Mouse (Mus musculus) myocyte (in vitro differentiated cells): ENCODE data around the gene Chrm2. TPM values are rescaled to one million over a fixed set of nuclear protein-coding genes. Genes with fewer than 3 reads are reported as not detected.

Experiments used
- H3K27me3 ChIP-seq: one replicate; pipeline ENCODE4 v1.6.1; 2011; ENCODE audit not compliant: control insufficient read depth, insufficient read depth, insufficient read length
- H3K36me3 ChIP-seq: one replicate; pipeline ENCODE4 v1.6.1; 2011; ENCODE audit not compliant: control insufficient read depth, insufficient read depth
- H3K4me2 ChIP-seq: one replicate; pipeline ENCODE4 v1.6.1; 2011; ENCODE audit warnings: low read depth, control low read depth
- H3K4me3 ChIP-seq: one replicate; pipeline ENCODE4 v1.5.1; 2011; ENCODE audit warnings: mild to moderate bottlenecking, control low read depth, moderate library complexity
- H3K79me2 ChIP-seq: one replicate; pipeline ENCODE4 v1.6.1; 2011; ENCODE audit not compliant: control insufficient read depth, insufficient read depth
- H3ac ChIP-seq: one replicate; pipeline ENCODE4 v1.6.1; 2011; ENCODE audit not compliant: control insufficient read depth, insufficient read length
- CEBPB ChIP-seq: IDR thresholded peaks from 2 replicates; pipeline ENCODE4 v1.6.1; 2011; ENCODE audit warnings: mild to moderate bottlenecking, moderate library complexity; ENCODE audit not compliant: poor library complexity, insufficient read depth, severe bottlenecking
- E2F4 ChIP-seq: IDR thresholded peaks from one replicate; pipeline ENCODE4 v1.6.1; 2011; ENCODE audit warnings: mild to moderate bottlenecking, control low read depth, moderate library complexity; ENCODE audit not compliant: insufficient read depth
- MAX ChIP-seq: IDR thresholded peaks from one replicate; pipeline ENCODE4 v1.6.1; 2011; ENCODE audit warnings: low read depth, mild to moderate bottlenecking, control low read depth
- MYOD1 ChIP-seq, 3 experiments: IDR thresholded peaks; one replicate each; pipeline ENCODE4 v1.6.1; 2011; ENCODE audit warnings: control low read depth in 2 of 3, low read depth in 2 of 3, mild to moderate bottlenecking in 2 of 3, moderate library complexity in 1 of 3; ENCODE audit not compliant: insufficient read length in 2 of 3, control insufficient read depth in 1 of 3
- MYOG ChIP-seq, 3 experiments: IDR thresholded peaks; one replicate each; pipeline ENCODE4 v1.6.1; 2011; ENCODE audit warnings: control low read depth in 2 of 3, low read depth in 2 of 3, mild to moderate bottlenecking in 2 of 3; ENCODE audit not compliant: insufficient read length in 2 of 3, control insufficient read depth in 1 of 3, insufficient read depth in 1 of 3
- POLR2A ChIP-seq: IDR thresholded peaks from one replicate; pipeline ENCODE4 v1.6.1; 2011; ENCODE audit warnings: low read depth, mild to moderate bottlenecking, control low read depth, moderate library complexity; ENCODE audit not compliant: insufficient read length
- POLR2AphosphoS2 ChIP-seq: IDR thresholded peaks from one replicate; pipeline ENCODE4 v1.6.1; 2011; ENCODE audit warnings: low read depth, control low read depth; ENCODE audit not compliant: insufficient read length
- REST ChIP-seq: IDR thresholded peaks from one replicate; pipeline ENCODE4 v1.6.1; 2011; ENCODE audit warnings: mild to moderate bottlenecking, control low read depth, moderate library complexity; ENCODE audit not compliant: insufficient read depth, insufficient read length
- SRF ChIP-seq: IDR thresholded peaks from one replicate; pipeline ENCODE4 v1.6.1; 2011; ENCODE audit warnings: low read depth; ENCODE audit not compliant: control insufficient read depth, insufficient read length
- TCF12 ChIP-seq: IDR thresholded peaks from one replicate; pipeline ENCODE4 v1.6.1; 2011; ENCODE audit warnings: mild to moderate bottlenecking, control low read depth; ENCODE audit not compliant: poor library complexity, insufficient read depth, severe bottlenecking
- TCF3 ChIP-seq: IDR thresholded peaks from one replicate; pipeline ENCODE4 v1.6.1; 2011; ENCODE audit warnings: low read depth, control low read depth; ENCODE audit not compliant: insufficient read length
- USF1 ChIP-seq: IDR thresholded peaks from one replicate; pipeline ENCODE4 v1.6.1; 2011; ENCODE audit warnings: low read depth, mild to moderate bottlenecking, control low read depth, moderate library complexity
- polyA plus RNA-seq: library from polyadenylated mRNA; unstranded; fragments of >200 nt; fragmentation: generic; extraction: Trizol; gene quantifications from one replicate; pipeline ENCODE4 v1.2.1, GENCODE M21; 2012; ENCODE audit warnings: missing spikeins

Gene Chrm2
- not detected for polyA plus RNA-seq

DNA sequence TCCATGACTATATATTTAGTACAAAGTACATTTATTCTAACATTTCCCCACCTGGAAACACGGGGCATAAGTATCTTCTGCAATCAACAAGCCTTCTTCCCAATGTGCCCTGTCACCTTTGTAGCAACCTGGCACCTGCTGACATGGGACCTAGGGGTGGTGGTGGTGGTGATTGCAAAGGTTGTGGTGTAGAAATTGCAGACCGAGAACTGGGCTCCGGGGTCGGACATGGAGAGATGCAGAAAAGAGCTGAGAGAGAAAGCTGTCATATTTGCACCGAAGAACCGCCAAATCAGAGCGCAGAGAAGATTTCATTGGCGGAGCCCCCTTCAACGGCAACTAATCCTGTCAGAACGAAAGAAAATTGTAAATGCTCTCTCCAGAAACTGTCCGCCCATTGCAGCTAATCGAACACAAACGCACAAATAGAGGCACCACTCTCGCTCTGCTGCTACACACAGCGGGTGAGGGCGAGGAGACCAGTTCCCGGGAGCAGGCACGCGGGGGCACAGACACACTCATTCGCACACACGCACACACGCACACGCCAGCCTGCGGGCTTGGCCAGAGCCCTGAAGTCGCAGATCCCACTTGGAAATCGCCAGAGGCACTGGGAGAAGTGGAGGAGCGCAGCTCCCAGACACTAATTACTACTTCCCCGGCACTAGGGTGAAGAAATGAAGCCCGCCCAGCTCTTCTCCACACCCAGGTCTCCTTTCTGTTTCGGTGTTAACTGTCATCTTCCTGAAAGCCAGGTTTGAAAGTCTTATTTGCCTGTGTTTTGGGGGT, at the start of gene Chrm2:
Chrm2 (plus strand) TSS at position 473 of the 789 bp plus-strand sequence.
- H3K79me2 ChIP-seq = no peaks in the 10 kb centered on the region
- H3K4me3 ChIP-seq = no peak within 1 kb of the TSS
- H3K27me3 ChIP-seq = peaks cover 20% of the 10 kb centered on the region
- no peak for TF ChIP-seq POLR2A
- peak within 1 kb of the TSS; percentile 18 for H3K4me2 ChIP-seq
- H3ac ChIP-seq = no peak within 1 kb of the TSS
- no peaks in the 10 kb centered on the region for H3K36me3 ChIP-seq

DNA sequence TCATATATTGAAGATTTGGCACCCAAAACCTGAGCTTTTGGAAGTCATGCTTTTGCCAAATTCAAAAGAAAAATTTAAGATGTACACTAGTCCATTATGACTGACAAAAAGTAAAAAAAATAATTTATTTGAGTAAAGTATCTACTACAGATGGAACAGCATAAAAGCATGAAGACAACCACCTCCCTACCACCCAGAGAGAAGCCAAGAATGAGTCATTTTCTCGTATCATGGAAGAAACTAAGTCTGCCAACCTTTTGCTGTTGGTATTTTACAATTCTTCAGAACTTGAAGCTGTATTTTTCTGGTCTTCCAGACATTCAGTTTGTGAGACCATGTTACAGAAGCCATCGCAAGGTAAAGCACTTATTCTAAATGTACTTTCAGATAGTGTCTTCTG, 13.9 kb upstream of the Chrm2 start:
- no peak overlapping the region for H3K4me3 ChIP-seq
- no peak overlapping the region for H3K4me2 ChIP-seq
- TF ChIP-seq MAX (no peak), TCF3 (no peak), MYOG (IDR thresholded peaks at IDR 0.05; ENCODE audit: control insufficient read depth in 1 of 3, insufficient read depth in 1 of 3, insufficient read length in 2 of 3, low read depth in 2 of 3) (no peak)
- no peaks in the 10 kb centered on the region for H3K27me3 ChIP-seq
- no peaks in the 10 kb centered on the region for H3K36me3 ChIP-seq
- no peak overlapping the region for H3ac ChIP-seq
- no peaks in the 10 kb centered on the region for H3K79me2 ChIP-seq

DNA sequence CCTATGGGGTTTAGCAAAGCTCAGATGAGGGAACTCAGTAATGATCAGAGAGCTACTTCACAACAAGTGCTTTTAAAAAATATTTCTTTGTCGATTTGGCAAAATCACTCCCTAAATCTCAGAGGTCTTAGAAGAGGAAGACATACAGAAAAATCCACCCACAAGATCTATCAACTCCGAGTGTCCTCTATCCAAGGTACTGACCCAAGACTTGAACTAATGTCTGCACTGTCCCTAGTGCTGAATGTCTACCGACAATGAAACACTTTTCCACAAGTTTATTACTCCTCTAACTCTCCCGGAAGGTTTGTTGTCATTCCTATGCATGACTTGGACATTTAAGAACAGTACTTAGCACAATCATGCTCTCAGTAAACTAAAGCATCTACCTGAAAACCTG, 9.9 kb upstream of the Chrm2 start:
- Histone ChIP-seq H3K4me3 (no peak overlapping the region), H3K79me2 (no peaks in the 10 kb centered on the region), H3K4me2 (no peak overlapping the region), H3K36me3 (no peaks in the 10 kb centered on the region), H3ac (no peak overlapping the region), H3K27me3 (no peaks in the 10 kb centered on the region)
- no peak for TF ChIP-seq MYOD1 (IDR thresholded peaks at IDR 0.05; ENCODE audit: control insufficient read depth in 1 of 3, insufficient read length in 2 of 3, low read depth in 2 of 3)
- TF ChIP-seq REST = peak; percentile 25

DNA sequence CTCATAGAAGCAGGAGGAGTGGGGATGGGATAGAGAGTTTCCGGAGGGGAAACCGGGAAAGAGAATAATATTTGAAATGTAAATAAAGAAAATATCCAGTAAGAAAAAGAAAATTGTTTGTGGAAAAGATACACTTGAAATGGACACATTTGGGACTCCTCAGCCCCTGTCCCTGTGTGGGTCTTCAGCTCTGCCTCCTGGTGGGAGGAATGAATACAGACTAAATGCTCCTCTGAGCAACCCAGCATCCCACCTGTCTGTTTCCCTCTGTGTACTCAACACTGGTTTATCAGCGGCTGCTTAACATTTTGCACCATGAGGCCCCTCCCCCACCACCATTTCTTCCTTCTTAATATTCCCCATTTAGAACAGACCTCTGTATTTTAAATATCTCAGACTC, 3.8 kb upstream of the Chrm2 start:
- Histone ChIP-seq H3K4me3 (no peak overlapping the region), H3K36me3 (no peaks in the 10 kb centered on the region), H3K4me2 (no peak overlapping the region), H3K79me2 (no peaks in the 10 kb centered on the region), H3ac (no peak overlapping the region), H3K27me3 (peaks cover 15% of the 10 kb centered on the region)
- TF ChIP-seq MYOG (IDR thresholded peaks at IDR 0.05; ENCODE audit: control insufficient read depth in 1 of 3, insufficient read depth in 1 of 3, insufficient read length in 2 of 3, low read depth in 2 of 3) (no peak), REST (no peak)

DNA sequence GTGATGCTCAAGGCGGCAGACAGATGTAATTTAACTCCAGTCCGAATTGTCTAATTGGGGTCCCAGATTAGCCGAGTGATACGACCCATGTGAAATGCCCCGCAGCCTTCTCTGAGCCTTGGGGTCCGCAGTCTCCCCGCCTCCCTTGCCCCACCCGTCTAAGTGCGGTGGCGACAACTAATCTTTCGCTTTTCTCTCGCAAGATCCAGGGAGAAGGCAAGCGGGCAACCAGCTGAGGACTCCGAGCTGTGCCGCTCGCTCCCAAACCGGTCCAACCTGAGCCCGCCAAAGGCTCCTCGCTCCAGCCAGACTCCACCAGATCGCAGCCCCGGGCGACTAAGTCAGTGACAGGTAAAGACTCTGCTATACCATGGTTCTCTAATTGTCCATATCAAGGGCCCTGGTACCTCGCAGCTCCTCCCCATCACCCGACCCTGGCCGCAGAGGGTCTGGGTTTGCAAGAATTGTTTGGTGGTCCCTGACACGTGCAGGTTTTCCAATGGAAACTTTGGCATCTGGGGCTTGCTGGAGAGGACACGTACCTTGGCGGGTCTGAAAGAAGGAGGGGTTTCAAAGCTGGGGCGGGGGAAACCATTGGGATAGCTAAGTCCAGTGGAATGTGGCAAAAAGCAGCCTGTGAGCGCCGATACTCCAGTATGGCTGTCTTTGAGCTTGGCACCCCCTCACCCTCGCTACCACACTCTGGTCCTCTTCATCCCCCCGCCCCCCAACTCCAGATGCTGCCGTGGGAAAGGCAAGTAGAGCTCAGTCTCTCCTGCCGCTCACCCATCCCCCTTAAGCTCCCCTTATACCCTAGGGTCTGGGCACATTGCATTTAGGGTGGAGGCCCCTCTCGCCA, 746 bp downstream of the Chrm2 start:
- Histone ChIP-seq H3K79me2 (no peaks in the 10 kb centered on the region), H3K36me3 (no peaks in the 10 kb centered on the region), H3ac (no peak overlapping the region), H3K27me3 (peaks cover 20% of the 10 kb centered on the region), H3K4me3 (no peak overlapping the region), H3K4me2 (peak overlapping the region; percentile 18)
- TF ChIP-seq CEBPB (no peak), MYOD1 (IDR thresholded peaks at IDR 0.05; ENCODE audit: control insufficient read depth in 1 of 3, insufficient read length in 2 of 3, low read depth in 2 of 3) (no peak), MAX (no peak), SRF (no peak), USF1 (no peak), E2F4 (no peak), TCF12 (no peak), POLR2A (no peak), MYOG (IDR thresholded peaks at IDR 0.05; ENCODE audit: control insufficient read depth in 1 of 3, insufficient read depth in 1 of 3, insufficient read length in 2 of 3, low read depth in 2 of 3) (no peak), POLR2AphosphoS2 (no peak), TCF3 (no peak), REST (no peak)
